Mouse (Mus musculus): Measurements from ENCODE around the gene Syt1. TPM values are rescaled to one million over a fixed set of nuclear protein-coding genes. Genes with fewer than 3 reads are reported as not detected.

Syt1 gene
- polyA plus RNA-seq, 1 experiment, result not detected

DNA sequence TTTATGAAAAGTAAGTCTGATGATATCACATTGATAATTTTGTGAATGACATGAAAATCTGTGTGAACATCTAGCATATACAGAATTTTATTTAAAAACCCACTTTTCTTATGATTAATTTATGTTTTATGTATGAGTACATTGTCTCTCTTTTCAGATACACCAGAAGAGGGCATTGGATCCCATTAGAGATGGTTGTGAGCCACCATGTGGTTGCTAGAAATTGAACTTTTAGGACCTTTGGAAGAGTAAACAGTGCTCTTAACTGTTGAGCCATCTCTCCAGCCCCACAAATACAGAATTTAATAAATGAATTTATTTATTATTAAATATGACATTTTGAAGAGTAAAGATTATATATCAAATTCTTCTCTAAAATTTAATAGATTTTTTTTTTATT is 353.1 kb downstream of the Syt1 start:
- Histone ChIP-seq H3K36me3 (ENCODE audit: control insufficient read depth) (no peaks in the 10 kb centered on the region), H3K27me3 (ENCODE audit: control insufficient read depth) (no peaks in the 10 kb centered on the region), H3K9me3 (ENCODE audit: control insufficient read depth, low read length) (no peaks in the 10 kb centered on the region), H3K4me1 (ENCODE audit: control insufficient read depth) (no peaks in the 10 kb centered on the region; the same call in 1 of the 2 replicates), H3K4me3 (replicated peaks) (no peak overlapping the region)
- TF ChIP-seq TAL1 (IDR thresholded peaks at IDR 0.05; ENCODE audit: low read length) (no peak), GATA1 (IDR thresholded peaks at IDR 0.05; ENCODE audit: low read length) (no peak)

DNA sequence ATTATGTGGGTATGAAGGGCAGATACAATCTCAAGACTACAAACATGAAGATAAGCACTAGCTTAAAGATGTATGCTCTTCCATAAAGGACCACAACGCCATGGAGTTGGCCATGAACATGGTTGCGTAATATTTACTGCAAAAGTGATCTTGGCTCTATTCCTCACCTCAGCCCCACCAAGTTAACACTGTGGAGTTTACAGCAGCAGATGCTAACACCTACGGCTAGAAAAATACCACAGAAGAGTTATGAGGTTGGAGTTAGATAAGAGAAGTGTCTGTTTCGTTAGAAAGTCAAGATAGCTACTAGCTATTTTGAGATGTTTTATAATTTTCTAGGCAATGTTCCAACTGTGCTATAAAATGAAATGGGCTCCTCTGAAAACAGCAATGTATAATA is 353.9 kb downstream of the Syt1 start:
- Histone ChIP-seq H3K4me1 (ENCODE audit: control insufficient read depth) (no peaks in the 10 kb centered on the region; the same call in 1 of the 2 replicates), H3K27me3 (ENCODE audit: control insufficient read depth) (no peaks in the 10 kb centered on the region), H3K36me3 (ENCODE audit: control insufficient read depth) (no peaks in the 10 kb centered on the region), H3K9me3 (ENCODE audit: control insufficient read depth, low read length) (no peaks in the 10 kb centered on the region), H3K4me3 (replicated peaks) (no peak overlapping the region)
- TF ChIP-seq TAL1 (IDR thresholded peaks at IDR 0.05; ENCODE audit: low read length) (no peak), GATA1 (IDR thresholded peaks at IDR 0.05; ENCODE audit: low read length) (no peak)

DNA sequence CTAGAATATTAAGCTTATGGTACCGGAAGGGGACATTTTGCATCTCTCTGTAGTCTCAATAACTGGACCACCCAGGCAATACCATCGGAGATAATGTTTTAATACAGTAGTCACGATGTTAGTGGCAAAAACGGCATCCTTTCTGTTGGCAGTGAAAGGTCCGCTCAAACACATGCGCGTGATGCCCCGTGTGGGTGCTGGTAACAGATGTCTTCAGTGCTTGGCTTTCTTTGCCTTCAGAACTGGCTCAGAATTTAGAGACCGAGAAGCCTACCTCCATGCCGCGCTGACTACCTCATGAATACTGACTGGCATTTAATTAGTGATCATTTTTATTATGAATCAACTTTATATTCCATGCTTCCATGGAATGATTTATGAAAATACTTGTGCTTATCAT is 355.7 kb downstream of the Syt1 start:
- no peaks in the 10 kb centered on the region; the same call in 1 of the 2 replicates for H3K4me1 ChIP-seq (ENCODE audit: control insufficient read depth)
- no peak overlapping the region for H3K4me3 ChIP-seq (replicated peaks)
- no peaks in the 10 kb centered on the region for H3K9me3 ChIP-seq (ENCODE audit: control insufficient read depth, low read length)
- H3K27me3 ChIP-seq (ENCODE audit: control insufficient read depth), result no peaks in the 10 kb centered on the region
- H3K36me3 ChIP-seq (ENCODE audit: control insufficient read depth), result no peaks in the 10 kb centered on the region
- TF ChIP-seq TAL1 (IDR thresholded peaks at IDR 0.05; ENCODE audit: low read length), result no peak
- no peak for TF ChIP-seq GATA1 (IDR thresholded peaks at IDR 0.05; ENCODE audit: low read length)

- Histone ChIP-seq H3K4me3 (replicated peaks) (no peak overlapping the region), H3K9me3 (ENCODE audit: control insufficient read depth, low read length) (no peaks in the 10 kb centered on the region), H3K4me1 (ENCODE audit: control insufficient read depth) (no peaks in the 10 kb centered on the region; the same call in 1 of the 2 replicates), H3K36me3 (ENCODE audit: control insufficient read depth) (no peaks in the 10 kb centered on the region), H3K27me3 (ENCODE audit: control insufficient read depth) (no peaks in the 10 kb centered on the region)
- TF ChIP-seq TAL1 (IDR thresholded peaks at IDR 0.05; ENCODE audit: low read length) (no peak), GATA1 (IDR thresholded peaks at IDR 0.05; ENCODE audit: low read length) (no peak)
These were observed 358.0 kb downstream of the Syt1 start for GRCm38 (mm10) chr10:108652831-108653230.

DNA sequence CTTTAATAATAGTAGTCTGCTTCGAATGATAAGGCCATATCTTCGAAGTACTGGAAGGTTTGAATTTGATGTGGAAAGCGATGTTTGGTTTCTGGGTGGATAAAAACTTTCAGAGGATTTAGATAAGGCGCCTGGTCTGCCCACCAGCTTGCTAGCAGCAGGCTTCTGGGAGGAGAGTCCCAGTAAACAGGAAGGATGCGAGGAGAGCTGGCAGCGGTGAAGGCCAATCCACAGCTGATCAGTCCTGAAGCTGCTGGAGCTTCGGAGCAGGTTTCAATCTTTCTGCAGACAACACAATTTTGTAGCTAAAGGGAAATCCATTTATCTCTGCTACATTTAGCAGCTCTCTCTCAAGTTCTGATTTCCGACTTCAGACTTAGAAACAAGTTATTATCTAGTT is 358.7 kb downstream of the Syt1 start:
- Histone ChIP-seq H3K9me3 (ENCODE audit: control insufficient read depth, low read length) (no peaks in the 10 kb centered on the region), H3K27me3 (ENCODE audit: control insufficient read depth) (no peaks in the 10 kb centered on the region), H3K4me1 (ENCODE audit: control insufficient read depth) (no peaks in the 10 kb centered on the region; the same call in 1 of the 2 replicates), H3K4me3 (replicated peaks) (no peak overlapping the region), H3K36me3 (ENCODE audit: control insufficient read depth) (no peaks in the 10 kb centered on the region)
- TF ChIP-seq TAL1 (IDR thresholded peaks at IDR 0.05; ENCODE audit: low read length) (no peak), GATA1 (IDR thresholded peaks at IDR 0.05; ENCODE audit: low read length) (no peak)

GRCm38 (mm10) chr10:108649174-108649573 is 361.6 kb downstream of the Syt1 start:
- no peak overlapping the region for H3K4me3 ChIP-seq (replicated peaks)
- no peaks in the 10 kb centered on the region for H3K9me3 ChIP-seq (ENCODE audit: control insufficient read depth, low read length)
- no peaks in the 10 kb centered on the region for H3K4me1 ChIP-seq (ENCODE audit: control insufficient read depth)
- TF ChIP-seq GATA1 (IDR thresholded peaks at IDR 0.05; ENCODE audit: low read length) (no peak), TAL1 (IDR thresholded peaks at IDR 0.05; ENCODE audit: low read length) (no peak)
- H3K36me3 ChIP-seq (ENCODE audit: control insufficient read depth), result no peaks in the 10 kb centered on the region
- no peaks in the 10 kb centered on the region for H3K27me3 ChIP-seq (ENCODE audit: control insufficient read depth)

DNA sequence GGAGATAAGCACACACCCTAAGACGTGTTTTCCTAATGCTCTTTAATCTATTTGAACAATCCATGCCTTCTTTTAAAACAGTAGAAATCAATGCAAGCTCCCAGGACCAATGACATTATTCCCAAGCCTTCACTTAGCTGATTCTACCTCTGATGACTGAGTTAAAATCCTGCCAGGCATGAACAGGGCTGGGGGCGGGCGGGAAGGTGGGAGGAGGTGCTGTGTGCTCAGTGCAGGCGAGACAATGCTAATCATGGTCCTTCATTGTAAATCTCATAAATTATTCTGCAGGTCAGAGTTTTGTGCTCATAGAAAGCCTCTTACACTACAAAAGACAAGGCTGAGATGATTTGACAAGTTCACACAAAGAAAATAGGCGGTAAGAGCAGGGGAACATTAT is 366.9 kb downstream of the Syt1 start:
- H3K4me3 ChIP-seq (replicated peaks), result no peak overlapping the region
- no peaks in the 10 kb centered on the region for H3K9me3 ChIP-seq (ENCODE audit: control insufficient read depth, low read length)
- H3K4me1 ChIP-seq (ENCODE audit: control insufficient read depth), result no peaks in the 10 kb centered on the region
- H3K36me3 ChIP-seq (ENCODE audit: control insufficient read depth), result no peaks in the 10 kb centered on the region
- no peak for TF ChIP-seq TAL1 (IDR thresholded peaks at IDR 0.05; ENCODE audit: low read length)
- no peak for TF ChIP-seq GATA1 (IDR thresholded peaks at IDR 0.05; ENCODE audit: low read length)
- no peaks in the 10 kb centered on the region for H3K27me3 ChIP-seq (ENCODE audit: control insufficient read depth)

GRCm38 (mm10) chr10:108638095-108638494 is 372.7 kb downstream of the Syt1 start:
- Histone ChIP-seq H3K9me3 (ENCODE audit: control insufficient read depth, low read length) (no peaks in the 10 kb centered on the region), H3K4me3 (replicated peaks) (no peak overlapping the region), H3K36me3 (ENCODE audit: control insufficient read depth) (no peaks in the 10 kb centered on the region), H3K4me1 (ENCODE audit: control insufficient read depth) (no peaks in the 10 kb centered on the region), H3K27me3 (ENCODE audit: control insufficient read depth) (no peaks in the 10 kb centered on the region)
- TF ChIP-seq GATA1 (IDR thresholded peaks at IDR 0.05; ENCODE audit: low read length) (no peak), TAL1 (IDR thresholded peaks at IDR 0.05; ENCODE audit: low read length) (no peak)

DNA sequence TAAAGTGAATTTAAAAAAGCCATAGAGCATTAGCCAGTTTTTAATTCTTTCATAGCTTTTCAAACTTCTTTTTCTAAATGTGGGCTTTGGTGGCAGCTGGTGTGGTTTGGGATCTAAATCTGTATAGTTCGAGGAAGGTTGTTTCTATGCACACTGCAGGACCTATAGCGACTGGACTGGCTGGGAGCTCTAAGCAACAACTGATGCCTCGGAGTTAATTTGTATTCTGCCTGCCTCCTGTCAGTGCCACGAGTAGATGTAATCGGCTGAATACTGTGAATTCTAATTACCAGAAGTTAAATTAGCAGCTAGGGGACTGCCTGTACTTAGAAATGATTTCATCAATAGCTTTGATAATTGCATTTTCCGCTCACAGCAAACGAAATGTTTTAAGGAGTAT is 374.7 kb downstream of the Syt1 start:
- no peaks in the 10 kb centered on the region for H3K27me3 ChIP-seq (ENCODE audit: control insufficient read depth)
- TF ChIP-seq GATA1 (IDR thresholded peaks at IDR 0.05; ENCODE audit: low read length) (no peak), TAL1 (IDR thresholded peaks at IDR 0.05; ENCODE audit: low read length) (no peak)
- no peaks in the 10 kb centered on the region for H3K9me3 ChIP-seq (ENCODE audit: control insufficient read depth, low read length)
- no peaks in the 10 kb centered on the region for H3K4me1 ChIP-seq (ENCODE audit: control insufficient read depth)
- no peak overlapping the region for H3K4me3 ChIP-seq (replicated peaks)
- no peaks in the 10 kb centered on the region for H3K36me3 ChIP-seq (ENCODE audit: control insufficient read depth)

- Histone ChIP-seq H3K4me3 (replicated peaks) (no peak overlapping the region), H3K27me3 (ENCODE audit: control insufficient read depth) (no peaks in the 10 kb centered on the region), H3K36me3 (ENCODE audit: control insufficient read depth) (no peaks in the 10 kb centered on the region), H3K9me3 (ENCODE audit: control insufficient read depth, low read length) (no peaks in the 10 kb centered on the region), H3K4me1 (ENCODE audit: control insufficient read depth) (no peaks in the 10 kb centered on the region)
- TF ChIP-seq TAL1 (IDR thresholded peaks at IDR 0.05; ENCODE audit: low read length) (no peak), GATA1 (IDR thresholded peaks at IDR 0.05; ENCODE audit: low read length) (no peak)
These were observed 375.2 kb downstream of the Syt1 start for GRCm38 (mm10) chr10:108635616-108636015.

All from erythroblast, embryonic 14.5 days (primary cell).